Mouse (Mus musculus) cortical plate, adult 2 months (tissue): ENCODE results near the gene Asxl1.

Experiments
- CTCF ChIP-seq: fragments of 200-500 bp; IDR thresholded peaks from 2 replicates; pipeline ENCODE4 v1.5.1; 2011; ENCODE audit warnings: mild to moderate bottlenecking, control low read depth, low read length; ENCODE audit not compliant: insufficient read depth; ENCODE audit errors: extremely low read depth
- POLR2A ChIP-seq: fragments of 200-500 bp; IDR thresholded peaks from 2 replicates; pipeline ENCODE4 v1.6.1; 2011; ENCODE audit warnings: mild to moderate bottlenecking, low read length, control low read depth; ENCODE audit not compliant: insufficient read depth; ENCODE audit errors: extremely low read depth

GRCm38 (mm10) chr2:153397790-153398515, 52.3 kb downstream of the Asxl1 start:
- TF ChIP-seq POLR2A: no peak
- no peak for TF ChIP-seq CTCF
